Mouse (Mus musculus): Measurements from ENCODE around the gene Hist2h2aa1. TPM values are rescaled to one million over a fixed set of nuclear protein-coding genes. Genes with fewer than 3 reads are reported as not detected.
A peak's percentile ranks its signal among the peaks of the same experiment; 100 is the strongest.

Gene Hist2h2aa1
- polyA plus RNA-seq, 1 experiment, result 127 TPM

- Histone ChIP-seq H3K4me3 (replicated peaks; ENCODE audit: insufficient read depth, low read depth, low read length) (no peak overlapping the region), H3K4me1 (ENCODE audit: control insufficient read depth, insufficient read depth, low read length) (peaks cover 12% of the 10 kb centered on the region; the same call in 1 of the 2 replicates), H3K27ac (ENCODE audit: insufficient read depth, low read length) (no peak overlapping the region), H3K27me3 (ENCODE audit: control insufficient read depth, insufficient read depth, low read length) (no peaks in the 10 kb centered on the region)
- TF ChIP-seq POLR2A (IDR thresholded peaks at IDR 0.05; ENCODE audit: borderline replicate concordance, insufficient read depth, low read length) (no peak), CTCF (IDR thresholded peaks at IDR 0.05; ENCODE audit: borderline replicate concordance, insufficient read depth, low read depth, low read length) (no peak)
- peak in 1 of 2 experiments; percentile 32 for DNase-seq
- WGBS, result 37% methylated on average over 4 of the region's 4 CpGs
Observed at GRCm38 (mm10) chr3:96222774-96223173, 22.5 kb upstream of the Hist2h2aa1 start.

DNA sequence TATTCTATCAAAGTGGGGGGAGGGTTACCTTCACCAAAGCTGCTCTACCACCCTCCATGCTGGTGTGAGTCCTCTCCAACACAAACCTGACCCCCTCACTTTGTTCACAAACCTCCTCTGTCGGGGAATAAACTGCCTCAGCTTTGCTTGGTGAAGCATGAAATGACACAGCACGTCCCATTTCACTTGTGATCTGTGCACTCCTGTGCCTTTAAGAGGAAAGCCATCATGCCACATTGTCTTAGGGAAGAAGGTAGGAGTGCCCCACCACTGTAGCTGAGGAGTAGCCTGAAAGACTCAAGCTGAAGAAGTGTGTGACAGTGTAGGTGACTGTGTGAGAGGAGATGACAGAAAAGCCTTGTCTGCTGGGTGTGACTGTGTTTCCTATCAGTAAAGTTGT, 19.9 kb upstream of the Hist2h2aa1 start:
- no peaks in the 10 kb centered on the region for H3K27me3 ChIP-seq (ENCODE audit: control insufficient read depth, insufficient read depth, low read length)
- H3K4me3 ChIP-seq (replicated peaks; ENCODE audit: insufficient read depth, low read depth, low read length), result no peak overlapping the region
- no peak for DNase-seq
- H3K27ac ChIP-seq (ENCODE audit: insufficient read depth, low read length), result no peak overlapping the region
- H3K4me1 ChIP-seq (ENCODE audit: control insufficient read depth, insufficient read depth, low read length), result peaks cover 12% of the 10 kb centered on the region; the same call in 1 of the 2 replicates
- 24% methylated on average over 2 of the region's 2 CpGs for WGBS
- TF ChIP-seq POLR2A (IDR thresholded peaks at IDR 0.05; ENCODE audit: borderline replicate concordance, insufficient read depth, low read length) (no peak), CTCF (IDR thresholded peaks at IDR 0.05; ENCODE audit: borderline replicate concordance, insufficient read depth, low read depth, low read length) (no peak)

- Histone ChIP-seq H3K27ac (ENCODE audit: insufficient read depth, low read length) (no peak overlapping the region), H3K4me3 (replicated peaks; ENCODE audit: insufficient read depth, low read depth, low read length) (no peak overlapping the region), H3K27me3 (ENCODE audit: control insufficient read depth, insufficient read depth, low read length) (no peaks in the 10 kb centered on the region), H3K4me1 (ENCODE audit: control insufficient read depth, insufficient read depth, low read length) (peaks cover 12% of the 10 kb centered on the region; the same call in 1 of the 2 replicates)
- no peak for DNase-seq
- TF ChIP-seq CTCF (IDR thresholded peaks at IDR 0.05; ENCODE audit: borderline replicate concordance, insufficient read depth, low read depth, low read length), result no peak
- no peak for TF ChIP-seq POLR2A (IDR thresholded peaks at IDR 0.05; ENCODE audit: borderline replicate concordance, insufficient read depth, low read length)
- WGBS, result 71% methylated on average over 8 of the region's 8 CpGs
Observed at GRCm38 (mm10) chr3:96226695-96227648, 18.3 kb upstream of the Hist2h2aa1 start.

DNA sequence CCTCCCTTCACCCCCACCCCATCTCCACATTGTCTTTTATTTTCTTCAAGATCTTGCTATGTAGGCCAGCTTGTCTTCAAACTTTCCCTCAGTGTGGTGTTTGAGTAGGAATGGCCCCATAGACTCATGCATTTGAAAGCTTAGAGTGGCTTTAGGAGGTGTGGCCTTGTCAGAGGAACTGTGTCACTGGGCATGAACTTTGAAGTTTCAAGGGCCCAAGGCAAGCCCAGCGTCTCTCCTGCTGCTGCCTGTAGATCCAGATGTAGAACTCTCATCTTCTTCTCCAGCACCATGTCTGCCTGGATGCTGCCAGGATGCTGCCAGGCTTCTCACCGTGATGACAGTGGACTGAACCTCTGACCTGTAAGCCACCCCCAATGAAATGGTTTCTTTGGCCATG, 16.5 kb upstream of the Hist2h2aa1 start:
- H3K4me3 ChIP-seq (replicated peaks; ENCODE audit: insufficient read depth, low read depth, low read length), result no peak overlapping the region
- WGBS, result 82% methylated on average over 2 of the region's 2 CpGs
- H3K27me3 ChIP-seq (ENCODE audit: control insufficient read depth, insufficient read depth, low read length), result no peaks in the 10 kb centered on the region
- TF ChIP-seq POLR2A (IDR thresholded peaks at IDR 0.05; ENCODE audit: borderline replicate concordance, insufficient read depth, low read length) (no peak), CTCF (IDR thresholded peaks at IDR 0.05; ENCODE audit: borderline replicate concordance, insufficient read depth, low read depth, low read length) (no peak)
- peaks cover 8% of the 10 kb centered on the region; the same call in 1 of the 2 replicates for H3K4me1 ChIP-seq (ENCODE audit: control insufficient read depth, insufficient read depth, low read length)
- H3K27ac ChIP-seq (ENCODE audit: insufficient read depth, low read length), result no peak overlapping the region
- no peak for DNase-seq

DNA sequence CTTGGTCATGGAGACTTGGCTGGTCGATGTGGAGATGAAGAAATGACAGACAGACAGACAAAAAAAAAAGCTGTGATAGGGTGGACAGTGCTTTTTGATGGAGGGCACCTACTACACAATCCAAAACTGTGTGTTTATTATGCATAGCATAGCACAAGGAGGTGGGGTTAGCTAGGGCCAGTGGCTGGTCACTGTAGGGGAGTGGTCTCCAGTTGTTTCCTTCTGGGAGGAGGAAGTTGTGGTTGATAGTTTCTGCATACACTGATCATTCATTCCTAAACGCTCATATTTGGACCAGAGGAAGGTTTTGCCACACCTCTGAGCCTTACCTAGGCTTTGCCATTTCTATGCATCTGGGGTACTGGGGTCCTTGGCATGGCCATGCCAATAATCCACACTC, 14.9 kb upstream of the Hist2h2aa1 start:
- Histone ChIP-seq H3K27me3 (ENCODE audit: control insufficient read depth, insufficient read depth, low read length) (no peaks in the 10 kb centered on the region), H3K27ac (ENCODE audit: insufficient read depth, low read length) (no peak overlapping the region), H3K4me3 (replicated peaks; ENCODE audit: insufficient read depth, low read depth, low read length) (no peak overlapping the region), H3K4me1 (ENCODE audit: control insufficient read depth, insufficient read depth, low read length) (peaks cover 3% of the 10 kb centered on the region; the same call in 1 of the 2 replicates)
- 83% methylated on average over 2 of the region's 2 CpGs for WGBS
- TF ChIP-seq CTCF (IDR thresholded peaks at IDR 0.05; ENCODE audit: borderline replicate concordance, insufficient read depth, low read depth, low read length) (no peak), POLR2A (IDR thresholded peaks at IDR 0.05; ENCODE audit: borderline replicate concordance, insufficient read depth, low read length) (no peak)
- no peak for DNase-seq

DNA sequence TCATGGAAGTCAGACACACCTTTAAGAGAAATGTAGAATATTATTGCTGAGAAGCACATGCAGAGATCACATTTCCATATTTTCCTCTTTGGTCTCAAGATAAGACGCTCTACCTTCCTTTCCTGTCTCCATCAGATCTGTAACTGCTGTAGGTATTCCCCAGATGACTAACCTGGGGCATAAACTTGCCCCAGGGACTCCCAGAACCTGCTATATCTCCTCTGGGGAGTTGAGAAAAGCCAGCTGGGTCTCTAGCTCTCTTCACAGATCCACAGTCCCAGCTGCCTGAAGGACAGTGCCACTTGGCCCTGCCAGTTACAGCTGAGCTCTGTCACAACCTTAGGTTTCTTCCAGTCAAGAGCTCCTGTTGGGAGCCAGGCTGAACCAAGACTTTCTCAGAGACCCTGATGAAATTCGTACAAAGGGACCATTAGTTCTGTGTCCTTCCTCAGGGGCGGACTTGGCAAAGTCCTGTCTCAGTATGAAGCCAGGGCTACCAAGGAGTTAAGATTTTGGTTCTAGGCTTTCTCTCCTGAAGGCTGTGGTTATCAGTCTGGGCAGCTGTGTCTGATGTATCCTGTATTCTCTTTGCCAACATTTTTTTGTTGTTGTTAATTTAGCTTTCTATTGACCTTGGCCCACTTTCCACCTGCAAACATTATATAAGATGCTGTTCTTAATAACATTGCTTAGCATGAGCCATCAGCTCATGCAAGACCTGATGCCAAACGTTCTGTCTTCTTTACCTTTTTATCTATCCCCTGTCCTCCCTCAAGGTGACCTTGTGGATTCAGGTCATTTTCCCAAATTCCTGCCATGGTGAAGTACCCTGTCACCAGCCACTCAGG, 14.2 kb upstream of the Hist2h2aa1 start:
- no peak for TF ChIP-seq CTCF (IDR thresholded peaks at IDR 0.05; ENCODE audit: borderline replicate concordance, insufficient read depth, low read depth, low read length)
- TF ChIP-seq POLR2A (IDR thresholded peaks at IDR 0.05; ENCODE audit: borderline replicate concordance, insufficient read depth, low read length), result no peak
- H3K27me3 ChIP-seq (ENCODE audit: control insufficient read depth, insufficient read depth, low read length), result no peaks in the 10 kb centered on the region
- H3K4me1 ChIP-seq (ENCODE audit: control insufficient read depth, insufficient read depth, low read length), result no peaks in the 10 kb centered on the region
- H3K4me3 ChIP-seq (replicated peaks; ENCODE audit: insufficient read depth, low read depth, low read length), result no peak overlapping the region
- 0 out of 2 replicates have a peak overlapping the region, but pooled peaks have one; percentile 21 for H3K27ac ChIP-seq (ENCODE audit: insufficient read depth, low read length)
- no peak for DNase-seq
- WGBS, result 67% methylated on average over 4 of the region's 4 CpGs

DNA sequence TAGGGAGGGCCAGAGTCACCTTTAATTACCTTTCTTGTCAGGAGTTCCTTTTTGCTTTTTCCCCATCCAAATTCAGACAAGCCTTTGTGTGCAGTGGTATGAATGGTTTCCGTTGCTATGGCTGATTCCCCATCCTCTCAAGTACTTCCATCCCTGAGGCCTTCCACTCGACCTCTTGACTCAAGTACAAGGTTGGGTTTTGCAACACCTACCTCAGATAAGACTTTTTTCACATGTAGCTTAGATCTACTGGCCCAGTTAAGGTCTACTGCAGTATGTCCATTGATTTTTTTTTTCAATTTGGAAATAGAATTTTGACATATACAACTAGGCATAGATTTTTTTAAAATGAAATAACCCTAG, 13.6 kb upstream of the Hist2h2aa1 start:
- Histone ChIP-seq H3K27ac (ENCODE audit: insufficient read depth, low read length) (0 out of 2 replicates have a peak overlapping the region, but pooled peaks have one; percentile 21), H3K4me1 (ENCODE audit: control insufficient read depth, insufficient read depth, low read length) (no peaks in the 10 kb centered on the region), H3K27me3 (ENCODE audit: control insufficient read depth, insufficient read depth, low read length) (no peaks in the 10 kb centered on the region), H3K4me3 (replicated peaks; ENCODE audit: insufficient read depth, low read depth, low read length) (no peak overlapping the region)
- DNase-seq, result no peak
- TF ChIP-seq POLR2A (IDR thresholded peaks at IDR 0.05; ENCODE audit: borderline replicate concordance, insufficient read depth, low read length) (no peak), CTCF (IDR thresholded peaks at IDR 0.05; ENCODE audit: borderline replicate concordance, insufficient read depth, low read depth, low read length) (no peak)
- 68% methylated on average over 2 of the region's 2 CpGs for WGBS

Measured in cerebellum, adult 2 months (tissue).